Mouse (Mus musculus) gastrocnemius, adult 2 months (tissue): ENCODE measurements at regions not wholly inside any gene's neighbourhood (a gene's known extent, or its start where the extent isn't known, plus 50 kb on each side); places are given as distances from the start of the nearest gene placed in this dataset.

Source experiments
- DNase-seq: peaks from one replicate; pipeline ENCODE4 v3.0.0; 2022
- H3K27ac ChIP-seq: fragments of 200-600 bp; 2 replicates; pipeline ENCODE4 v1.8.1; 2022; ENCODE audit warnings: mild to moderate bottlenecking
- H3K4me3 ChIP-seq: fragments of 200-600 bp; 2 replicates; pipeline ENCODE4 v1.8.1; 2022; ENCODE audit warnings: mild to moderate bottlenecking, moderate library complexity
- CTCF ChIP-seq: fragments of 200-600 bp; IDR thresholded peaks from 2 replicates; pipeline ENCODE4 v1.8.1; 2022; ENCODE audit warnings: antibody characterized with exemption, mild to moderate bottlenecking, moderate library complexity
- intact Hi-C: fragments of 180-260 bp; cut with DNase I; formaldehyde crosslinking; loops from one replicate; pipeline ENCODE4 v1.15.1; 2025

GRCm38 (mm10) chr16:74637638-74638037, 226.0 kb upstream of the Robo2 start:
- Histone ChIP-seq H3K4me3 (no peak overlapping the region), H3K27ac (no peak overlapping the region)
- no peak for TF ChIP-seq CTCF
- intact Hi-C loops = no loop called here
- DNase-seq = no peak

- Histone ChIP-seq H3K27ac (no peak overlapping the region), H3K4me3 (no peak overlapping the region)
- TF ChIP-seq CTCF = no peak
- DNase-seq = no peak
- intact Hi-C loops = no loop called here
Observed at GRCm38 (mm10) chr16:74625783-74626182, 214.2 kb upstream of the Robo2 start.

- intact Hi-C loops = no loop called here
- TF ChIP-seq CTCF = no peak
- no peak for DNase-seq
- Histone ChIP-seq H3K4me3 (no peak overlapping the region), H3K27ac (no peak overlapping the region)
Observed at GRCm38 (mm10) chr16:74612072-74612471, 200.4 kb upstream of the Robo2 start.

- no peak for TF ChIP-seq CTCF
- DNase-seq = no peak
- H3K4me3 ChIP-seq = no peak overlapping the region
- no peak overlapping the region for H3K27ac ChIP-seq
- intact Hi-C loops = no loop called here
Observed at GRCm38 (mm10) chr16:74609564-74609963, 197.9 kb upstream of the Robo2 start.

GRCm38 (mm10) chr16:74598361-74598760, 186.7 kb upstream of the Robo2 start:
- no peak overlapping the region for H3K4me3 ChIP-seq
- no peak for TF ChIP-seq CTCF
- intact Hi-C loops = no loop called here
- DNase-seq = no peak
- H3K27ac ChIP-seq = no peak overlapping the region

GRCm38 (mm10) chr16:74597735-74598340, 186.2 kb upstream of the Robo2 start:
- Histone ChIP-seq H3K4me3 (no peak overlapping the region), H3K27ac (no peak overlapping the region)
- no peak for TF ChIP-seq CTCF
- intact Hi-C loops = no loop called here
- DNase-seq = no peak

GRCm38 (mm10) chr16:74591896-74592295, 180.3 kb upstream of the Robo2 start:
- no peak for TF ChIP-seq CTCF
- Histone ChIP-seq H3K4me3 (no peak overlapping the region), H3K27ac (no peak overlapping the region)
- no peak for DNase-seq
- intact Hi-C loops = no loop called here

- no peak for DNase-seq
- intact Hi-C loops = no loop called here
Observed at GRCm38 (mm10) chr16:74582645-74583423, 171.2 kb upstream of the Robo2 start.

GRCm38 (mm10) chr16:74548374-74548773, 136.7 kb upstream of the Robo2 start:
- H3K27ac ChIP-seq = no peak overlapping the region
- no peak for DNase-seq
- intact Hi-C loops = no loop called here
- no peak for TF ChIP-seq CTCF
- H3K4me3 ChIP-seq = no peak overlapping the region

More at GRCm38 (mm10) chr16:74582645-74583423, 171.2 kb upstream of the Robo2 start:
- H3K4me3 ChIP-seq = no peak overlapping the region
- H3K27ac ChIP-seq = no peak overlapping the region
- TF ChIP-seq CTCF = no peak

GRCm38 (mm10) chr16:74530531-74530930, 118.9 kb upstream of the Robo2 start:
- no peak for TF ChIP-seq CTCF
- H3K4me3 ChIP-seq = no peak overlapping the region
- intact Hi-C loops = no loop called here
- DNase-seq = no peak
- H3K27ac ChIP-seq = no peak overlapping the region

- TF ChIP-seq CTCF = no peak
- DNase-seq = no peak
- no peak overlapping the region for H3K4me3 ChIP-seq
- H3K27ac ChIP-seq = no peak overlapping the region
- intact Hi-C loops = no loop called here
Observed at GRCm38 (mm10) chr16:74528245-74528644, 116.6 kb upstream of the Robo2 start.

- intact Hi-C loops = no loop called here
- DNase-seq = no peak
Observed at GRCm38 (mm10) chr16:74526521-74526920, 114.9 kb upstream of the Robo2 start.

GRCm38 (mm10) chr16:74520501-74520900, 108.9 kb upstream of the Robo2 start:
- no peak overlapping the region for H3K27ac ChIP-seq
- H3K4me3 ChIP-seq = no peak overlapping the region
- intact Hi-C loops = no loop called here
- TF ChIP-seq CTCF = no peak
- DNase-seq = no peak

More at GRCm38 (mm10) chr16:74526521-74526920, 114.9 kb upstream of the Robo2 start:
- TF ChIP-seq CTCF = no peak
- Histone ChIP-seq H3K4me3 (no peak overlapping the region), H3K27ac (no peak overlapping the region)

GRCm38 (mm10) chr16:74517888-74518287, 106.3 kb upstream of the Robo2 start:
- TF ChIP-seq CTCF = no peak
- Histone ChIP-seq H3K4me3 (no peak overlapping the region), H3K27ac (no peak overlapping the region)
- intact Hi-C loops = no loop called here
- DNase-seq = no peak
